Mouse (Mus musculus) cerebellum, adult 2 months (tissue): ENCODE data around the gene Mylk3. TPM values are rescaled to one million over a fixed set of nuclear protein-coding genes. Genes with fewer than 3 reads are reported as not detected.

Source experiments
- DNase-seq, 2 experiments: peaks; one replicate each; pipeline ENCODE4 v3.0.0; 2021
- H3K27ac ChIP-seq: fragments of 200-500 bp; 2 replicates; pipeline ENCODE4 v1.5.1; 2012; ENCODE audit warnings: low read length, control low read depth, inconsistent platforms; ENCODE audit not compliant: insufficient read depth
- H3K27me3 ChIP-seq: fragments of 200-500 bp; 2 replicates; pipeline ENCODE4 v1.6.1; 2012; ENCODE audit warnings: inconsistent platforms, mild to moderate bottlenecking, low read length, moderate library complexity; ENCODE audit not compliant: control insufficient read depth, insufficient read depth
- H3K4me1 ChIP-seq: fragments of 200-500 bp; 2 replicates; pipeline ENCODE4 v1.6.1; 2011; ENCODE audit warnings: low read length; ENCODE audit not compliant: control insufficient read depth, insufficient read depth
- H3K4me3 ChIP-seq: fragments of 200-500 bp; replicated peaks from 2 replicates; pipeline ENCODE3; 2011; ENCODE audit warnings: mild to moderate bottlenecking, low read depth, low read length, control low read depth; ENCODE audit not compliant: insufficient read depth
- CTCF ChIP-seq: fragments of 200-500 bp; IDR thresholded peaks from 2 replicates; pipeline ENCODE4 v1.5.1; 2011; ENCODE audit warnings: low read depth, mild to moderate bottlenecking, control low read depth, low read length, moderate library complexity, borderline replicate concordance; ENCODE audit not compliant: insufficient read depth
- POLR2A ChIP-seq: fragments of 200-500 bp; IDR thresholded peaks from 2 replicates; pipeline ENCODE4 v1.6.1; 2011; ENCODE audit warnings: low read length, control low read depth, borderline replicate concordance; ENCODE audit not compliant: insufficient read depth
- WGBS: fragments of 180-500 bp; shearing (Covaris S2); methylation state at CpG from one replicate; pipeline ENCODE4 v1.1.7; 2018; 5-methylcytosine and 5-hydroxymethylcytosine counted together
- polyA plus RNA-seq: library from polyadenylated mRNA; depleted of rRNA; stranded (reverse); fragments of >200 nt; gene quantifications from 2 replicates; pipeline ENCODE4 v1.2.3, GENCODE M21; 2012; rRNA removed

Gene Mylk3
- polyA plus RNA-seq = 0.03 and 0.08 TPM in 2 replicates

DNA sequence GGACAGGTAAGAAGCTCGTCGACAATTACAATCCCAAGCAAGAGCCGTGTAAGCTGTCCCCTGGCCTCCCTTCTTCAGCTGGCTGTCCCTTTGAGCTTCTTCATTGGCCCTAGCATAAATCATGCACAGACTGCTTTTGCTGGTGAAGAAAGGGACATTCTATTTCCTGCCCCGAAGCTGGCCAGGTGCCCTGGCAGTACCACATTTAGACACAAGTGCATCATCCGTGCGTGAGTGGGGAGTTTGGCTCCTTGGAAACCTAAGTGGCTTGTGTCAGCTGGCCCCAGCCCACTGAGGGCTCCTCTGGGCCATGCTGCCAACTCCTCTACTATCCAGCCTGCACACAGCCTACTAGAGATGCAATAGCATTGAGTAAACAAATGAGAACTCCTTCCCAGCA is at the start of gene Mylk3:
Gene Mylk3 (minus strand): TSS at position 141 of the 400 bp plus-strand sequence.
- H3K4me1 ChIP-seq = peaks cover 2% of the 10 kb centered on the region; the same call in 1 of the 2 replicates
- peak in 1 of 2 experiments; percentile 13 for DNase-seq
- H3K27me3 ChIP-seq = no peaks in the 10 kb centered on the region
- no peak within 1 kb of the TSS for H3K4me3 ChIP-seq
- H3K27ac ChIP-seq = no peak within 1 kb of the TSS
- TF ChIP-seq CTCF (0 out of 2 replicates have a peak, but pooled peaks have one; percentile 8), POLR2A (no peak)
- WGBS = 19% methylated on average over 6 of the region's 6 CpGs

DNA sequence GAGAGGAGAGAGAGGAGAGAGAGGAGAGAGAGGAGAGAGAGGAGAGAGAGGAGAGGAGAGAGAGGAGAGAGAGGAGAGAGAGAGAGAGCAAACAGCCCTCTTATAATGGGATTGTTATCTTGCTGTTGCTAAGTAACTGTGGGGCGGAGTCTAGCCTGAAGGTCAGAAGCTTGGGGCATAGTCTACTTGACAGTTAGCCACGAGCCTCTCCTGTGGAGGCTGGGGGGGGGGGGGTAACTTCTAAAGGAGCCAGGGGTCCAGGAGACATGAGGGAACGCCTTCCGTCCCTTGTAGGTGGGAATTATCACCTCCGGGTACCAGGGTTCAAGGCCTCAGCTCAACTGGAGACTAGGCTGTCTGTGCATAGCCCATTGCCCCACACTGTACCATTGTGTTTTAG is 49.6 kb upstream of the Mylk3 start:
- H3K4me1 ChIP-seq = no peaks in the 10 kb centered on the region
- TF ChIP-seq POLR2A (no peak), CTCF (no peak)
- no peaks in the 10 kb centered on the region for H3K27me3 ChIP-seq
- H3K27ac ChIP-seq = no peak overlapping the region
- WGBS = 56% methylated on average over 5 of the region's 5 CpGs
- no peak overlapping the region for H3K4me3 ChIP-seq
- no peak for DNase-seq

DNA sequence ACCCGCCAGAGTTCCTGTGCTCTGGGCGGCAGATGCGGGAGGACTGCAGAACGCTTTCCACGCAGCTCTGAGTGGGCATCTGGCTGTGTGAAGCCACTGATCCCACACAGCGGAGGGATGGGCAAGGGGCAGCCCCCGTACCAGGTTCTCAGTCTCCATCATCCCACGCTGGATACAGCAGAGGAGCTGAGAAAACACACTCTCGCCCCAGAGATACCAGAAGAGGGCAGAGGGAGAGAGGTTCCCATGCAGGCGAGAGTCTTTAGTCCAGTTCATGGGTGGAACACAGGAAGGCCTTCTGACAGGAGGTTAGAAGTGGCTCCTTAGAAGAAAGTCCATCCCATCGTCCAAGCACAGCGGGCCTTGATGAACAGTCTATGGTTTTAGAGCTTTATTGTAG is 48.7 kb upstream of the Mylk3 start:
- no peak for DNase-seq
- WGBS = 83% methylated on average over 12 of the region's 12 CpGs
- Histone ChIP-seq H3K4me1 (no peaks in the 10 kb centered on the region), H3K27me3 (no peaks in the 10 kb centered on the region), H3K27ac (no peak overlapping the region), H3K4me3 (no peak overlapping the region)
- TF ChIP-seq POLR2A (no peak), CTCF (no peak)

DNA sequence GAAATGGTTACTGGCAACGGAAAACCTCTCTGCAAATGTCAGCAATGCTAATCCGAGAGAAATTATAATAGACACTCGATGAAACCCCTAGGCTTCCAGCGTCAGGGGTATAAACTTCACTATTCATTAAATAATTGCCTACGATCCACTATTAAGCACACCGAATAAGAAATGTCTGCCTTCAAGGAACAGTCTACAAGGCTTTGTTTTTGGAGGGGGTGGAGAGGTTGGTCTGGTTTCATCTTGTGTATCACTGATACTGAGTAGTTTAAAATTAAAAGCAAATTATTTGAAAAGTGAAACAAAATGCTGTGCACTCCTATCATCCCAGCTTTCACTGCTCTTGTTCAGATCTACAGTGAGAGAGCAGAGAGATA is 46.9 kb upstream of the Mylk3 start:
- Histone ChIP-seq H3K27ac (no peak overlapping the region), H3K4me3 (peak overlapping the region; percentile 97), H3K27me3 (no peaks in the 10 kb centered on the region), H3K4me1 (no peaks in the 10 kb centered on the region)
- TF ChIP-seq CTCF (no peak), POLR2A (no peak)
- no peak for DNase-seq
- WGBS = under 1% methylated on average over 6 of the region's 6 CpGs

DNA sequence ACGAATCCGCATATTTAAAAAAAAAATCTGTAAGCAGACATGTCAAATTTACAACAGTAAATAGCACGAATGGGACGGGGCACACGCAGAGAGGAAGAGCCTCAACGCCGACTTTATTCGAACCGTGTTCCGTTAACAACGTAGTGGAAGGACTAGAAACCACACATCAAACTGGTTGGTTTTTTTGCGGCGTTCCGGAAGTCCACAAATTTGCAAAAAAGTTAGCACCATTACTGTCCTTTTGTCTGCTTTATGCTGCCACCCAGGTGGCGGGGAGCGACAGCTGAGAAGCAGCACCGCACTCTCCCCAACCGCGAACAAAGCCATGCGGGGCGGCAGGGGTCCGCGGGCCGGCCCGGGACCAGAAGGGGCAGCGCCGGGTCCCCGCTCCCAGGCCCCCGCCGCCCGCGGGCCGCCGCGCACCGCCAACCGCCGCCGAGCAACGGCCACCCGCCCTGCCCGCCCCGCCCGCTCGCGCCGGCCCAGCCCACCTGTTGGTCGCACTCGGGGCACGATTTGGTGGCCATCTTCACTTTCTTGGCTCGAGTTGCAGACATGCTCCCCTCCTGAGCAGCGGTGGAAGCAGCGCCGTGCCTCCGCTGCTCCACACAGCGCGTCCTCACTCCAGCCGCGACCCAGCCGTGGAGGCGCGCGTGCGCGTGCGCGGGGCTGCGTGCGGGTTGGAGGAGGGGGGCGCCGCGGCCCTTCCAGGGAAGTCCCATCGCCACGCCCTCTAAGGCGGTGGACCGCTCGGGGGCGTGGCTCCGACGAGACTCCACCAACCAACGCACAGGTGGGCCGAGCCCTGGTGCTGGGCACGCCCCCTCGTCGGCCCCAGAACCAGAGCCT is 46.2 kb upstream of the Mylk3 start, which contains the start of gene 4921524J17Rik:
Gene 4921524J17Rik (minus strand): TSS at position 666 of the 849 bp plus-strand sequence.
- H3K4me3 ChIP-seq = peak within 1 kb of the TSS; percentile 97
- DNase-seq = peak; percentile 96 to 97
- under 1% methylated on average over 84 of the region's 85 CpGs for WGBS
- H3K27me3 ChIP-seq = no peaks in the 10 kb centered on the region
- TF ChIP-seq POLR2A = peak; percentile 90
- TF ChIP-seq CTCF = no peak
- H3K27ac ChIP-seq = no peak within 1 kb of the TSS; the same call in 1 of the 2 replicates
- H3K4me1 ChIP-seq = no peaks in the 10 kb centered on the region

DNA sequence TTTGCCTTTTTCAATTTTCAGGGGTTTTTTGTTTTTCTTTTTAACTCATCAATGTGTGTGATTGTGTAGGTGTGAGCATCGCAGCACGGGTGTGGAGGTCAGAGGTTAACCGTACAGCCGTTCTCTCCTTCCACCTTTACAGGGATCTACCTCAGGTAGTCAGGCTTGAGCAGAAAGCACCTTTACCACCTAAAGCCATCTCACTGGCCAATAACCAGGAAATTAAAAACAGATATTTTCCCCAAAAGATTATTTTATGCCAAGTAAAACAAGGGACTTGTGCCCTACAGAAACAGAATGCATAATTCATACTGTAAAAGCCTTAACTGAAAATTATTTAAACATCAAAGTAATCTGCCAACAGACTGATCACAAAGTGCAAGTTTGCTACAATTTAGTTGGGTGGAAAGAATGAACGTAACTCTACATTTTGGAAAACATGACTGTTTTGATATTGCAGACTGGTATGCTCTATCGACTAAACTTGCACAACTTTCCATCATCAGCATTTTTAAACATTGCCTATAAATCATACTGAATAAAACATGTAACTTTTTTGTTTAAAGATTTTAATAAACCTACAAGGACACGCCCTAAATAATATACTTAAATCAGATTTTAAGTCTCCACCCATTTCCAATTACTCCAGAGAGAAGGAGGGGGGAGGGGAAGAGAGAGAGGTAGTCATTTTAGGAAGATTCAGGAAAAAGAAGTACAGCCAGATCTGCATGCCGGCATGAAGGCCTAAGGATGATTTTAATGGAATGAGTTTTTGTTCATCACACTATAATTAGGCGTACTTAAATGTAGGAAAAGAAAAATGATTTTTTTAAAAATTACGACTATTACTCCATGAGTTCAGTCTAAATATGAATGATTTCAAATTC is 45.4 kb upstream of the Mylk3 start:
- Histone ChIP-seq H3K27me3 (no peaks in the 10 kb centered on the region), H3K4me1 (no peaks in the 10 kb centered on the region), H3K4me3 (peak overlapping the region; percentile 97), H3K27ac (no peak overlapping the region)
- 15% methylated on average over 10 of the region's 10 CpGs for WGBS
- TF ChIP-seq CTCF (no peak), POLR2A (no peak)
- DNase-seq = peak in 1 of 2 experiments; percentile 26

DNA sequence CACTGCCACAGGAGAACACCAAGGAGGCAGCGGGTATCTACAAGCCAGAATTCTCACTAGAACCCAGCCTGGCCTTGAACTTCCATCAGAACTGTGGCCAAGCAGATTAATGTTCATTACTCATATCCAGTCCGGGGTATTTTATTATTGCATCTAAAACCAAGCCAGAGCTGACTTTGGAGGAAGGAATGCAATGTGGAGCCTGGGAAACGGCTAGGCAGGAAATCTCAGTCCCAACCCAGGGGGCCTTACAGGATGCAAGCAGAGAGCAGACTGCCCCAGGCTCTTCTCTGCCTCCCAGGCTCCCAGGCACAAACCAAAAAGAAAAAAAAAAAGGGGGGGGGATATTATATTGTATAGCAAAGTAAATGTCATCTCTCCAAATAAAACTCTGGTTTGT is 44.7 kb upstream of the Mylk3 start:
- no peak overlapping the region for H3K27ac ChIP-seq
- no peaks in the 10 kb centered on the region for H3K4me1 ChIP-seq
- no peaks in the 10 kb centered on the region for H3K27me3 ChIP-seq
- TF ChIP-seq POLR2A (no peak), CTCF (no peak)
- DNase-seq = peak in 1 of 2 experiments; percentile 19
- 30% methylated on average over 3 of the region's 3 CpGs for WGBS
- peak overlapping the region; percentile 29 for H3K4me3 ChIP-seq

DNA sequence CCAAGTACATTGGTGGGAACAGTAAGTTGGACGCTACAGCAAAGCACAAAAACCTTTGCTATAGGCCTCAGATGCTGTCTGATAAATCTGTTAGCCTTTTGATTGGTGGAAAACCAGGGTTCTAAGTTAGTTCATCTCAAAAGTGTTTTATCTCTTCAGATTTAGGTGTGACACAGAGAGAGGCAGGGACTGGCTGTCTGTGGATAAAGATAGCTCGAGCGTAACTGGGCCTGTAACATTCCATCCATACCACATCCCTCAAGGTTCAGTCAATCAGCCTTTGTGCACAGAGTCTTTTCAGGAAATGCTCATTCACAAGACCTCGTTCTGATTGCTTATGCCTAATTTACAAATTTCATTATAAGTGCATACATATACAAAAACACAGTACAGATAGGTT is 43.1 kb upstream of the Mylk3 start:
- H3K27ac ChIP-seq = no peak overlapping the region
- no peaks in the 10 kb centered on the region for H3K4me1 ChIP-seq
- H3K4me3 ChIP-seq = no peak overlapping the region
- DNase-seq = no peak
- WGBS = 58% methylated on average over 4 of the region's 4 CpGs
- no peaks in the 10 kb centered on the region for H3K27me3 ChIP-seq
- no peak for TF ChIP-seq CTCF
- TF ChIP-seq POLR2A = no peak
